Mouse (Mus musculus): ENCODE measurements around the gene Prmt9.
A peak's percentile ranks its signal among the peaks of the same experiment; 100 is the strongest.

The Prmt9 gene

DNA sequence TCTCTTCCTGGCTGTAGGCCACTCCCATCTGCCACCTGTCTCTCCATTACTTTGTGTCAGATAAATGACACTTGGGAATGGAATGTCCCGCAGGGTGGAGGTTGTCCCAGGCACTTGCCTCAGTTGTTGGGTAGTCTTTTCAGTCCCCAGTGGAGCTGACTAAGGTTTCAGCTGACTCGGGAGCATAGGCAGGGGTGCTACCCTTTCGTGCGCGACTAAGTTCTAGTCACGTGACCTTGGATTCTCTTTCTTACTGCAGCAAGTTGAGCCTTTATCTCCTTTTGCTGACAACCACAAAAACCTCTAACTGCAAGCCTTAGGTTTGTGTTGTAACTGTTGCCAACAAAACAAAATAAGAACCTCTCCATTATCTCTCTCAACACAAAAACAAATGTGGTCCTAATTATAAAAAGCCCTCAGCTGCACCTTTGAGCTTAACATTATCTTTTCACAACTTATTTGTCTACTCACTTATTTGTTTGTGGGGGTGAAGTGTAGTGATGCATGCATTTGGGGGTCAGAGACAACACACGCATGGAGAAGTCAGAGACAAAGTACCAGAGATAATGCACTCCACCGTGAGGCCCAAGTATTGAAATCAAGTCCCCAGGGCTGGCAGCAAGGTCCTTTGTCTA lies 14.7 kb upstream of the Prmt9 start:
- no peak for DNase-seq (ENCODE audit: extremely low spot score)

GRCm38 (mm10) chr8:77535026-77535595 lies 14.1 kb upstream of the Prmt9 start:
- DNase-seq (ENCODE audit: extremely low spot score): no peak

GRCm38 (mm10) chr8:77536821-77537220 lies 12.4 kb upstream of the Prmt9 start:
- no peak for DNase-seq (ENCODE audit: extremely low spot score)

GRCm38 (mm10) chr8:77538256-77538655 lies 10.9 kb upstream of the Prmt9 start:
- DNase-seq (ENCODE audit: extremely low spot score): no peak

DNA sequence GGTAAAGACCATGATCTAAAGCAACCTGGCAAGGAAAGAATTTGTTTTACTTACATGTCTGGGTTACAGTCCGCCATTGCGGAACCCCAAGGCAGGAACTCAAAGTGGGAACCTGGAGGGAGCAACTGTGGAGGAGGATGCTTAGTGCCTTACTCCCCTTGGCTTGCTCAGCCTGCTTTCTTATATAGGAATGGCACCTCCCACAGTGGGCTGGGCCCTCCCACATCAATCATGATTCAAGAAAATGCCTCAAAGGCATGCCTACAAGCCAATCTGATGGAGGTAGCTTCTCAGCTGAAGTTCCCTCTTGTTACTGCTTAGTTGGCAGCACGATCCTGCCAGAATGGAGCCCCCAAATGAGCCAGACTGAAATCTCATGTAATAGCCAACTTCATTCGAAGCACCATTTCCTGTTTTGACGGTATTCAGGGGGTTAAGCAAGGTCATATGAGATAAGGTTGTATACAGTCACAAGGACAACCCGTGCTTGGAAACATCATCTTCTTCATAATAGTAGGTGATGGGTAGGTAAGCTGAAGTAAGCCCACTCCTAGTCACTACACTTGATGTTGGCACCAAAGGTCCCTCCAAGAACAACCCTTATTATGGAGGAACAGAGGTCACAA lies 5.9 kb upstream of the Prmt9 start:
- DNase-seq (ENCODE audit: extremely low spot score): no peak

GRCm38 (mm10) chr8:77544428-77544827 lies 4.8 kb upstream of the Prmt9 start:
- no peak for DNase-seq (ENCODE audit: extremely low spot score)

- no peak for DNase-seq (ENCODE audit: extremely low spot score)
Measured at GRCm38 (mm10) chr8:77545616-77546015, 3.6 kb upstream of the Prmt9 start.

DNA sequence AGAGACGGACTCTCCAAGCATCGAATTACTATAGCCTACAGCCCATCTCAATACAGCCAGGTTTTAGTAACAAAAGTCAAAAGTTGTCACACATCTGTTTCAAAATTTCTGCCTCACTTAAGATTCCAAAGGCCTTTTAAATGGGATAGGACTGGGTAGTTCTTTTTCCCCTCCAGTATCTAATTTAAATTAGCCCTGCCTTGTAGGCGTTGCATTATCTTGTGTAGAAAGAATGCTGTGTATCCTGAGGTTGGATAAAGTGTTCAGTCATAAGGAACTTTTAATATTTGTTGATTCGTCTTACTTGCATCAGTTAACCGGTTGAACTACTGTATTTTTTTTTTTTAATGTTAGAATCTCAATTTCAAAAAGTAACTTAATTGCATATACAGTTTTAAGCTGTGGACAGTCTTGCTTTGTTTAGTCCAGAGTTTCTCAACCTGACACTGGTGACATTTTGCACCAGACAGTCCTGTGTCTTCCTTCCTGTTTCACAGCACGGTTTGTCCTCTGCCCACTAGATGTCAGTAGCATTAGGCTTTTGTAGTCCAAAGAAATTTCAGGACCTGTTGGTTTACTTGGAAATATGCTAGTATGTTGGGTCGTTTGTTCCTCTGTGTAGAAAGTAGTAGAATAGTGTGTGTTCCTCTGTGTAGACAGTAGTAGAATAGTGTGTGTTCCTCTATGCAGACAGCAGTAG lies 834 bp downstream of the Prmt9 start:
- DNase-seq (ENCODE audit: extremely low spot score): peak; percentile 17

DNA sequence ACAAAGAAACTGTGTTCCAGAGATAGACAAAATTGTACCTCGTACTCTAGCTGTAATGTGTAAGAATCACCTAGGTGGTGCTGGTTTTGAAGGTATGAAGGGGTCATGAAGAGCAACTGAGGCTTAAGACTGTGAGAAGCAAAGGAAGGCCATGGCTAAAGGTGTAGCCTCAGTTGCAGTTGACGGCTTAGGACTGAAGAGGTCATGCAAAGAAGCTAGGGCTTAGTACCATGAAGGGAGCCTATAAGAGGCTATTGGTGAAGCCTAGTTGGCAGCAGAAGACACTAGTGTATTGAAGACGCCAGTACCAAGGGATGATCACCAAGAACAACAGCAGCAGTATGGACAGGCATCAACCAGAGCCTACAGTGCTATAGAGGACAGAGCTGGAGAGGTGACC lies 3.3 kb downstream of the Prmt9 start:
- no peak for DNase-seq (ENCODE audit: extremely low spot score)

GRCm38 (mm10) chr8:77561441-77561840 lies 12.2 kb downstream of the Prmt9 start:
- no peak for DNase-seq (ENCODE audit: extremely low spot score)

DNA sequence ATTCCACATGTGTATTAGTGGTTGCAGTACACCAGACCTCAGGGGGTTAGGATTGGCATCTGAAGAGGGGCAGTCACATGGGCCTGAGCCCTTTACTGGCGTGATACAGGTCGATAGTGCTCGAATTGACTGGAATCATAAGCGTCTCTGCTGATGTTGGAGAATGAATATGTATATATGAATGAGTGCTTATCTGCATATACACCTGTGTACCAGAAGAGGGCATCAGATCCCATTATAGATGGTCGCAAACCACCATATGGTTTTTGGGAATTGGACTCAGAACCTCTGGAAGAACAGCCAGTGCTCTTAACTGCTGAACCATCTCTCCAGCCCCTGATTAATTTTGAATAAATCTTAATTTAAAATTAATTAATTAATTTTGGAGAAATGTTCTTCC lies 25.0 kb downstream of the Prmt9 start:
- DNase-seq (ENCODE audit: extremely low spot score): no peak

- no peak for DNase-seq (ENCODE audit: extremely low spot score)
Measured at GRCm38 (mm10) chr8:77577674-77578073, 28.5 kb downstream of the Prmt9 start.

GRCm38 (mm10) chr8:77584174-77584573 lies 35.0 kb downstream of the Prmt9 start:
- no peak for DNase-seq (ENCODE audit: extremely low spot score)

- no peak for DNase-seq (ENCODE audit: extremely low spot score)
Measured at GRCm38 (mm10) chr8:77609621-77610020, 60.4 kb downstream of the Prmt9 start.

GRCm38 (mm10) chr8:77610374-77610969 lies 61.3 kb downstream of the Prmt9 start, which contains the start of gene Tmem184c:
Gene Tmem184c (minus strand): TSS chr8:77610698.
- peak; percentile 98 for DNase-seq (ENCODE audit: extremely low spot score)

DNA sequence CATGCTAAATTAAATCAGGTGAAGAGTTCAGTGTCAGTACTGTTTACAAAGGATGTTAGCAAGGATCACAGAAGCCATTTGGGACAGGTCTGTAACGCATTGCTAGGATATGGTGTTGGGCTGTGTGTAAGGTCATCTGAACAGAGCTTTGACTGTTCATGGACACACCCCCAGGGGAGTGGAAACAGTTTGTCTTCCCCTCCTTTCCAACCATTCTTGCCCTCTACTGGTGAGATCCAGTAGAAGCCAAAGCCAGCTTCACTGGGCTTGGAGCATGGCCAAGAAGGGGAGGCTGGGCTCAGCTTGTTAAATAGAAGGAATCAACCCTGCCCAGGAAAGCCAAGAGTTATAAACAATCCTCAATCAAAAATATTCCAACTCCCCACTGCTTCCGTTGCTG lies 68.7 kb downstream of the Prmt9 start:
- no peak for DNase-seq (ENCODE audit: extremely low spot score)

- no peak for DNase-seq (ENCODE audit: extremely low spot score)
Measured at GRCm38 (mm10) chr8:77623677-77624209, 74.5 kb downstream of the Prmt9 start.

DNA sequence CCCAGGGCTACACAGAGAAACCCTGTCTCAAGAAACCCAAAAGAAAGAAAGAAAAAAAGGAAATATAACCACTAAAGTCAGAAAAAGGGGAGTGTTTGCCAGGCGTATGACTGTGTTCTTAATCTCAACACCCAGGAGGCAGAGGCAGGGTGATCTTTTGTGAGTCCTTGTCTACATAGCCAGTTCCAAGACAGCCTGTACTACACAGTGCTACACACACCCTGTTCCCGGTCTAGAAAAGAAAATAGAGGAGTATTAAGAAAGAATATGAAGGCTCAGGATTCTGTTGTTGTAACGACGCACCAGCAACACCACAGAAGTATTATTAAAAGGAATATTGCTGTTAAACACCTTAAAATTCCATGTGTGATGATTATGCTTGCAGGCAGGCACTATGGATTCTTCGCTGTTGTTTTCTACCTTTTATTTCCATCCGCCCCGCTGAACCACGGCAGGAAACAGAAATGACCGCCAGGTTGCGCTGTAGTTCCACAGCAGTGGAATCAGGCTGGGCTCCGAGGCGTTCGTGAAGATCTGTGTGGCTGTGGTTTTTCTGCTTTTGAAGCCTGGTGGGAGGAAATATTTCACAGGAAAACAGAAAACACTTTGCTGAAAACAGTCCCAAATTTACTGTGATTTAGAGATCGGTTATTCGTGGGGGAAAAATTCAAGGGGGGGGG lies 80.8 kb downstream of the Prmt9 start:
- peak; percentile 87 for DNase-seq (ENCODE audit: extremely low spot score)

- DNase-seq (ENCODE audit: extremely low spot score): no peak
Measured at GRCm38 (mm10) chr8:77630691-77631090, 81.5 kb downstream of the Prmt9 start.
